Mouse (Mus musculus): ENCODE data around the gene Slc4a5.
A peak's percentile ranks its signal among the peaks of the same experiment; 100 is the strongest.
"Not testable (repeated sequence)": the region's sequence is repeated elsewhere in the genome, so short reads cannot be mapped to it uniquely, and the experiment has no call there.

Slc4a5 gene

GRCm38 (mm10) chr6:83309017-83309416, 89.4 kb downstream of the Slc4a5 start:
- no peak for DNase-seq (ENCODE audit: low read depth, low spot score)

- no peak for DNase-seq (ENCODE audit: low read depth, low spot score)
Measured at GRCm38 (mm10) chr6:83311206-83311605, 91.6 kb downstream of the Slc4a5 start.

- no peak for DNase-seq (ENCODE audit: low read depth, low spot score)
Measured at GRCm38 (mm10) chr6:83312021-83312420, 92.4 kb downstream of the Slc4a5 start.

GRCm38 (mm10) chr6:83312514-83312913, 92.9 kb downstream of the Slc4a5 start:
- DNase-seq (ENCODE audit: low read depth, low spot score) = no peak

- DNase-seq (ENCODE audit: low read depth, low spot score) = no peak
Measured at GRCm38 (mm10) chr6:83315293-83315692, 95.7 kb downstream of the Slc4a5 start.

- peak; percentile 29 for DNase-seq (ENCODE audit: low read depth, low spot score)
Measured at GRCm38 (mm10) chr6:83316022-83316421, 96.4 kb downstream of the Slc4a5 start.

GRCm38 (mm10) chr6:83317108-83317741, 97.6 kb downstream of the Slc4a5 start:
- DNase-seq (ENCODE audit: low read depth, low spot score) = peak; percentile 96

- DNase-seq (ENCODE audit: low read depth, low spot score) = no peak
Measured at GRCm38 (mm10) chr6:83321927-83322326, 102.3 kb downstream of the Slc4a5 start.

GRCm38 (mm10) chr6:83322794-83323193, 103.2 kb downstream of the Slc4a5 start:
- no peak for DNase-seq (ENCODE audit: low read depth, low spot score)

GRCm38 (mm10) chr6:83323652-83324419, 104.2 kb downstream of the Slc4a5 start:
- DNase-seq (ENCODE audit: low read depth, low spot score) = no peak

- peak; percentile 97 for DNase-seq (ENCODE audit: low read depth, low spot score)
Measured at GRCm38 (mm10) chr6:83325525-83326393, 106.1 kb downstream of the Slc4a5 start, which contains the start of the genes Mthfd2 and Mob1a. Gene Mthfd2 (minus strand): TSS chr6:83325908. Gene Mob1a (plus strand): TSS chr6:83326016.

- no peak for DNase-seq (ENCODE audit: low read depth, low spot score)
Measured at GRCm38 (mm10) chr6:83326394-83326736, 106.7 kb downstream of the Slc4a5 start.

- no peak for DNase-seq (ENCODE audit: low read depth, low spot score)
Measured at GRCm38 (mm10) chr6:83326761-83327160, 107.1 kb downstream of the Slc4a5 start.

- peak; percentile 70 for DNase-seq (ENCODE audit: low read depth, low spot score)
Measured at GRCm38 (mm10) chr6:83327591-83328190, 108.1 kb downstream of the Slc4a5 start.

- DNase-seq (ENCODE audit: low read depth, low spot score) = no peak
Measured at GRCm38 (mm10) chr6:83341387-83341786, 121.8 kb downstream of the Slc4a5 start.

GRCm38 (mm10) chr6:83342957-83343356, 123.3 kb downstream of the Slc4a5 start:
- no peak for DNase-seq (ENCODE audit: low read depth, low spot score)

GRCm38 (mm10) chr6:83345285-83345684, 125.7 kb downstream of the Slc4a5 start:
- not testable (repeated sequence) for DNase-seq (ENCODE audit: low read depth, low spot score)

GRCm38 (mm10) chr6:83347916-83348315, 128.3 kb downstream of the Slc4a5 start:
- no peak for DNase-seq (ENCODE audit: low read depth, low spot score)

- DNase-seq (ENCODE audit: low read depth, low spot score) = no peak
Measured at GRCm38 (mm10) chr6:83348873-83349272, 129.2 kb downstream of the Slc4a5 start, which contains the start of gene Bola3. Gene Bola3 (plus strand): TSS chr6:83349147.

- peak; percentile 91 for DNase-seq (ENCODE audit: low read depth, low spot score)
Measured at GRCm38 (mm10) chr6:83349274-83349958, 129.8 kb downstream of the Slc4a5 start.

GRCm38 (mm10) chr6:83350172-83350571, 130.5 kb downstream of the Slc4a5 start:
- DNase-seq (ENCODE audit: low read depth, low spot score) = no peak
